Mouse (Mus musculus): ENCODE results near the gene Minos1. TPM values are rescaled to one million over a fixed set of nuclear protein-coding genes. Genes with fewer than 3 reads are reported as not detected.

Gene Minos1
- total RNA-seq (2021) = 100 to 1,000 TPM; 184 to 196 TPM
- long read RNA-seq, experiment 1, transcript Minos1-203 (4 exons, 2,549 nt) = major isoform, 121 of 145 reads
- long read RNA-seq, experiment 1, transcript Minos1-204 (4 exons, 476 nt) = minor isoform, 9 of 145 reads
- long read RNA-seq, experiment 1, partial matches to known transcripts = 1 of 145 reads
- long read RNA-seq, experiment 1, other reads (novel, unspliced or antisense) = 14 of 145 reads
- long read RNA-seq, experiment 2, transcript Minos1-204 (4 exons, 476 nt) = minor isoform, 11 of 182 reads
- long read RNA-seq, experiment 2, transcript Minos1-203 (4 exons, 2,549 nt) = major isoform, 150 of 182 reads
- long read RNA-seq, experiment 2, partial matches to known transcripts = 6 of 182 reads
- long read RNA-seq, experiment 2, other reads (novel, unspliced or antisense) = 14 of 182 reads

DNA sequence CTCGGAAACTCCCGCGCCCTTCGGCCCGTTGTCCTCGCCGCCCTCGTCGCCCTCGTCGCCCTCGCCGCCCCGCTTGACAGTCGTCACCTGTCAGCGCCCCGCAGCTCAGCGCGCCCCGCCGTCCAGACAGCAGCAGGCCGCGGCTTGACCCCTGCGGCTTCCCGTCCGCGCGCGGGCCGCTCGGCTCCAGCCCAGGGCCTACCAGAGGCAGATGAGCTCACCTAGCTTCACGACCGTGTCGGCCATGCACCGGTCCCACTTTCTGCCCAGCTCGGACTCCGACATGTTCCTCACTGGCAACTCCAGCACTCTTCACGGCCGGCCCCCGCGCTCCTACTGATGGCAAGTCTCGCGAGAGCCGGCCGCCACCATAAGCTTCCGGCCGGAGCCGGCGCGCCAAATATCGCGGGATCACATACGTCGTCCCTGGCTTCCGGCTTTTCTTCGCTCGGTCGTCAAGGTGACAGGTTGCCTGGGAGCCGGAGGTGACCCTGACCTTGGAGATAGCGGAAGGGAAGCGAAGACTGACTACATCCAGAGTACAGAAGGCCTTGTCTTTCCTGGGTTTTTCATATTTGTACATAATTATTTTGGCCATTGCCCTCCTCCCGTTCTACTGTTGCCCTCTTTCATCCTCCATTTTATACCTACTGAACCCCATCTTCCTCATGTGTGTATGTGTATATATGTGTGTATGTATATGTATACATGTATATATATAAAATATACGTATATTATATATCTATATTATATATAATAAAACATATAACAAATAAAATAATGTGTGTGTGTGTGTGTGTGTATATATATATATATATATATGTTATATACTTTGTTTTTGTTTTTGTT, at the start of gene Minos1:
Minos1 (minus strand) TSS at position 413 of the 849 bp plus-strand sequence.
- Histone ChIP-seq H3K27ac (peak within 1 kb of the TSS; percentile 99), H3K4me3 (peak within 1 kb of the TSS; percentile 91)
- DNase-seq (ENCODE audit: low spot score in 2 of 2) = peak; percentile 97
- no peak for TF ChIP-seq CTCF (conservative IDR thresholded peaks at IDR 0.05)

DNA sequence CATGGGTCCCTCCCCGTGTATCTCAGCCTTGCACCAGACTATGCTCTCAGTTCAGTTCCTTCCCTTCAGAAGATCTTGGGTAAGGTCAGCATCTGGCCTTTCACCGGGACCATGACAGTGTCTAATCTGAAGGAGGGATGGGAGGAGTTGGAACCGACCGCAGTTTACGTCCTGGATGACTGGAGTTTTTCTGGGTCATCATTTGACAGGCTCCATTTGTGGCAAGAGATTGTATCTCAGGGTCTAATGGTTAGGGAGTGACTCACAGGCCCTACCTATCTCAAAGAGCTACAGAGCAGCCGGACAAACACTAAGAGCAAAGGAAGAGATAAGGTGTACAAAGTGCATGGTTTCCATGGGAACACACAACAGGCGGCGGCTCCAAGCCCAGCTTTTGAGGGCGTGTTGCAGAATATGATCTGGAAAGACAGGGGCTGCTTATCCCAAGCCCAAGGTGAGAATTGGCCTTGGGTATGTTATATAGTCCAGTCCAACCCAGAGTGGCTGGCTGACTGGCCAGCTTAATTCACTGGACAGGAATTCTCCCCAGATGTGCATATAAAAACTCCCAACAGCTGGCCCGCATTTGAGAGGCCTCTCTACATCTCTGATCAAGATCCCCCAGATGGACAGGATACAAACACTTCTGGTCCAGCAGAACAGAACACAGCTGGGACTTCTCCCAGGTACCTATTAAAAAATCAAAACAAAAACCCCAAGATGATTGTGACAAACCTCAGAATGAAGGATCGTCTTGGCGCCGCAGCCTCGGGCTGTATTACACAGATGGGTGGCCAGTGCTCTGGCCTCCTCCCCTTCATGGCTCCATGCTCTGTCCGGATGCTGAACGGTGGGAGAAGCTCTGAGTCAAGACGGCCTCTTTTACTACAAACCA, 49.1 kb upstream of the Minos1 start:
- Histone ChIP-seq H3K4me3 (no peak overlapping the region), H3K27ac (no peak overlapping the region)
- DNase-seq (ENCODE audit: low spot score in 2 of 2) = no peak
- TF ChIP-seq CTCF (conservative IDR thresholded peaks at IDR 0.05) = no peak

DNA sequence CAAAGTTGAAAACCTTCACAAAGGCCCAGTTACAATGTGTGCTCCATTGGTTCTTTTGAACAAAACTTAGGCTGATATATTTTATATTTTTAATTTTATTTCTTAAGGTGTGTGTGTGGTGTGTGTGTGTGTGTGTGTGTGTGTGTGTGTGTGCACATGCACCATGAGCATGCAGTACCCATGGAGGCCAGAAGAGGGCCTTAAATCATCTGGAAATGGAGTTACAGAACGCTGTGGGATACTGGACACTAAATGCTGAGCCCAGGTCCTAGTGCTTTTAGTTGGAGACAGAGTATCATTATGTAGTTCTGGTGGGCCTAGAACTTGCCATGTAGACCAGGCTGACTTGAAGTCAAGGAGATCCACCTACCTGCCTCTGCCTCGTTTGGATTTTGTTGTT, 48.3 kb upstream of the Minos1 start:
- no peak for TF ChIP-seq CTCF (conservative IDR thresholded peaks at IDR 0.05)
- Histone ChIP-seq H3K27ac (no peak overlapping the region), H3K4me3 (no peak overlapping the region)
- no peak for DNase-seq (ENCODE audit: low spot score in 2 of 2)

DNA sequence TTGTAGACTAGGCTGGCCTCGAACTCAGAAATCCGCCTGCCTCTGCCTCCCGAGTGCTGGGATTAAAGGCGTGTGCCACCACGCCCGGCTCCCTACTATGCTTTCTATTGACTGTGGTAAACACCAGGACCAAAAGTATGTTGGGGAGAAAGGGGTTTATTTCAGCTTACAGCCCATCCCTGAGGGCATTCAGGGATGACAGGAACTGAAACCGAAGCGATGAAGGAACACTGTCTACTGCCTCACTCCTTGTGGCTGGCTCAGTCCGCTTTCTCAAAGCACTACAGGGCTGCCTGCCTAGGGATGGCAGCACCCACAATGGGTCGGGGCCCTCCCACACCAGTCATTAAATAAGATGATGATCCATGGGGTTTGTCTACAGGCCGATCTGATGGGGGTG, 47.5 kb upstream of the Minos1 start:
- no peak for DNase-seq (ENCODE audit: low spot score in 2 of 2)
- TF ChIP-seq CTCF (conservative IDR thresholded peaks at IDR 0.05) = no peak
- H3K4me3 ChIP-seq = no peak overlapping the region
- H3K27ac ChIP-seq = no peak overlapping the region

DNA sequence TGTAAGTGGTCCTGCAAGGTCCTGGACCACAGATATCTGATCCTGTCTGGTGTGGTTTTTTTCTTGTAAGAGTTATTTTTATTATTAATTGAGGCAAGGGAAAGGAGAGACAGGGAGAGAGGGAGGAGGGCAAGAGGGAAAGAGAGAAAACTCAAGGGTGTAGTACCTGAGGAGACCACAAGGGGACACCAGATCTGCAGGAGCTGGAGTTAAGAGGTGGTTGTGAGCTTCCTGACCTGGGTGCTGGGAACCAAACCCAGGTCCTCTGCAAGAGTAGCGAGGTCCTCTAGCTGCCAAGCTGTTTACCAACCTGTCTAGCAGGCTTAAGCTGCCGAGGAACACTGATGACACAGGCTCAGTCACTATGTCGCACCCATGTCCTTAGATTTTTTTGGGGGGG, 47.0 kb upstream of the Minos1 start:
- TF ChIP-seq CTCF (conservative IDR thresholded peaks at IDR 0.05) = peak; percentile 71
- no peak for DNase-seq (ENCODE audit: low spot score in 2 of 2)
- Histone ChIP-seq H3K27ac (no peak overlapping the region), H3K4me3 (no peak overlapping the region)

DNA sequence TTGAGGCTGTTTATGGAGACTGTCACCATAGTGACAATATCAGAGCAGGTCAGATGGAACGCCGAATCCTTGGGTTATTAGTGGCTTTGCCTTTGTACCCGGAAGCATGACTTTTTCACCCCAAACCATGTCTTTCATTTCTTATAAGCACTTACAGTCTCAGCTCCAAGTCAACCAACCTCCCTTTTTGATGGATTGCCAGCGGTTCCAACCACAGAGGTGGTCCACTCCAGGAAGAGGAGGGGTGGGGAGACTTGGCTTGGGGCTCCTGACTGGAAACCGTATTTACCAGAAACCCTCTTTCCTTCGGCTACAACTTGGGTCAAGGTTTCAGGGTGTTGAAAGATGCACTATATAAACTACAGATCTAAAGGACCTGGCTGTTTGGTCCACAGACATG, 45.1 kb upstream of the Minos1 start:
- peak overlapping the region; percentile 28; the same call in 1 of the 2 replicates for H3K27ac ChIP-seq
- DNase-seq (ENCODE audit: low spot score in 2 of 2) = no peak

DNA sequence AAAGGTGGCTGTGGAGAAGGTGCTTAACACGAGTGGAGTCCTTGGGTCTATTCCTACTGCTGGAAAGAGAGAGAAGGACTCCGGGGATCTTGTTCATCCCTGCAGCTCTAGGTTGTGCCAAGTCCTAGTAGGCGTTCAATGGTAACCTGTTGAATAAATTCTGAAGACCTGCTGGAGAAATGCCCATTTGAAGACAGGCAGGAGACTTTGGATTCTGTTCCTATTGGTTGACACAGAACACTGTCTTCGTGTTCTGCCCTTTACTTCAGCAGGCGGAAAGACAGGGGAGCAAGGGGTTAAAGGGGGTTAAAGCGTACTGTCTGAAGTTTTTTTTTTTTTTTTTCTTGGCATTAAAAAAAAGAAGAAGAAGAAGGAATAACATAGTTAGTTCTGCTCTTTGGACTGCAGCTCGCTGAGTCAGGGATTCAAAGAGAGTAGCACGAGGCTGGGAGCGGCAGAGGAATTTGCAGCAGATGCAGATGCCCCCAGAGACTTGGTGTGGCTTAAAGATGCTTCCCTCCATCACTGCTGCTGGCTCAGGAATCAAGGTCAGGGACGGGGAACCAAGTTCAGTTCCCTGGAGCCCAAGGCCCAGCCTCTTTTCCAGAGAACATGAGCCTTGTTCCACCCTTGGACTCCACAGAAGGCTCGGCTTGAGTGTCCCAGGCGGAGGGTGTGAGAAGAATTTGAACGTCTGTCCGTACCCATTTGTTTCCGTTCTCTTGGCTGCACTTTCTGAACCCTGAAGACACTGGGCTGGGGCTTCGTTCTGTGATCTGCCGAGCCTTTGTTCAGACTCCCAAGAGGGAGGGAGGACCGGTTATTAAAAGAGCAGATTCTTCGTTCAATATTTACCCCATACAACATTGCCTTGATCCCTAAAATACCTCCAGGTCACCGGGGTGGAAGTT, 44.4 kb upstream of the Minos1 start:
- H3K4me3 ChIP-seq = no peak overlapping the region; the same call in 1 of the 2 replicates
- peak overlapping the region; percentile 28; the same call in 1 of the 2 replicates for H3K27ac ChIP-seq
- no peak for DNase-seq (ENCODE audit: low spot score in 2 of 2)
- no peak for TF ChIP-seq CTCF (conservative IDR thresholded peaks at IDR 0.05)

More for the DNA sequence above, 45.1 kb upstream of the Minos1 start:
- TF ChIP-seq CTCF (conservative IDR thresholded peaks at IDR 0.05) = no peak
- H3K4me3 ChIP-seq = no peak overlapping the region

DNA sequence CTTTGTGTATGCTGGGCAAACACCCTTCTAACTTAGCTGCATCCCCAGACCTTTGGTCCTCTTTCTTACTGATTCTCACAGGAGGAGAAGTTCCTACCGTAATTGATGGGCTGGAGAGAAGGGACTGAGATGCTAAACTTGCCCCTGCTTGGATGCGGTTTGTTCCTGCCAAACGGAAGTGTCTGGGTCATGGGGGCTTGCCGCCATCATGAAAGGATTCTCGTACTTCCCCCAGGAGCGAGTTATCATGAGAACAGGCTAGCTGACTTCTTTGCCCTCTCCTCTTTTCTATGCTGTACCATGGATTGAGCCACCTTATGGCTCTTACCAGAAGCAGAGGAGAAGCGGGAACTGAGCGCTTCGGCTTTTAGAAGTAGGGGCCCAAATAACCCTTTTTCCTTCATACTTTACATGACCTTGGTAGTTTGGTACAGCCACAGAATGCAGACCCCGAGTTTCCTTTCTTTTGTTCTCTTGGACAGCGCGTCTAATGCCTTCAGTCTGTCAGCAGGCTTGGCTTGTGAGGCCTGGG, 38.9 kb upstream of the Minos1 start:
- Histone ChIP-seq H3K27ac (no peak overlapping the region), H3K4me3 (no peak overlapping the region)
- no peak for DNase-seq (ENCODE audit: low spot score in 2 of 2)
- no peak for TF ChIP-seq CTCF (conservative IDR thresholded peaks at IDR 0.05)

DNA sequence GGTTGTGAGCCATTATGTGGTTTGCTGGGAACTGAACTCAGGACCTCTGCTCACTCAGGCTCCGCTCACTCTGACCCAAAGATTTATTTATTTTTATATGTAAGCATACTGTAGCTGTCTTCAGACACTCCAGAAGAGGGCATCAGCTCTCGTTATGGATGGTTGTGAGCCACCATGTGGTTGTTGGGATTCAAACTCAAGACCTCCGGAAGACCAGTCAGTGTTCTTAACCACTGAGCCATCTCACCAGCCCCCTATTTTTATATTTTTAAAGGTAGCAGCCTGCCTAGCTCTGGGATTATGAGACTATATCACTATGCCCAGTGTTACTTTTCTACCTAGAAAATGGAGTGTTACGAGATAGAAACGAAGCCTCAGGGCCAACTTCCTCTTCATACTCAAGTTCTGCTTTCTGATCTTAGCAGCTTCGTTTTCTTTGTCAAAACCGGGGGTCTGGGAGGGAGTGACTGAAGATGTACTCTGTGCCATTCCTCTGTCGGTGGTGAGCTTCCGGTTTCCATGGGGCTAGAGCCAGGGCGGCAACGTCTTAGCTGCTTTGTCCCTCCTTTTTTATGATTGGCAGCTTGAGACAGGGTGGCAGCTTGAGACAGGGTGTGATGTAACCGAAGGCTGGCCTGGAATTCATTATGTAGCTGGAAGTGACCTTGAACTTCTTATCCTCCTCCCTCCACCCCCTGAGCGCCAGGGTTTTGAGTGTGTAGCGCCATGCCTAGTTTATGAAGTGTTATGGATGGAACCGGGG, 38.3 kb upstream of the Minos1 start:
- peak; percentile 32 for TF ChIP-seq CTCF (conservative IDR thresholded peaks at IDR 0.05)
- DNase-seq (ENCODE audit: low spot score in 2 of 2) = no peak
- Histone ChIP-seq H3K27ac (no peak overlapping the region), H3K4me3 (no peak overlapping the region)

DNA sequence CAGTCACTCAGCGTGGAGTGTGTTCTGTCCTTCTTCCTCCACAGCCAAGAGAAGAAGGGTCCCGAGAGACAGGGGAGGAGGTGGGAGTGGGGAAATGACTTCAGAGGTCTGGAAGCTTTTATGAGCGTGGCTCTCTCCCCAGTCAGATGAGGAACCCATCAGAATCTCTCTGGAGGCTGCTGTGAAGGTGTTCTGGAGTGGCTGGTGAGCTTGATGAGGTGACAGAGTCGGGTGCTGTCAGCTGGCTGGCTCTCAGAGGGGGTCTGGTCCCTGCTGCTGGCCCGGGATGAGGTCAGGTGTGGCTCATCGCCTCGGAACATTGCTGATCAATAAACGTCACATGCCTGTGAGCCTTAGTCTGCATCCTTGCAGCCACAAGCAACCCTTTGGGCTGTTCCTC, 36.2 kb upstream of the Minos1 start:
- no peak for DNase-seq (ENCODE audit: low spot score in 2 of 2)

DNA sequence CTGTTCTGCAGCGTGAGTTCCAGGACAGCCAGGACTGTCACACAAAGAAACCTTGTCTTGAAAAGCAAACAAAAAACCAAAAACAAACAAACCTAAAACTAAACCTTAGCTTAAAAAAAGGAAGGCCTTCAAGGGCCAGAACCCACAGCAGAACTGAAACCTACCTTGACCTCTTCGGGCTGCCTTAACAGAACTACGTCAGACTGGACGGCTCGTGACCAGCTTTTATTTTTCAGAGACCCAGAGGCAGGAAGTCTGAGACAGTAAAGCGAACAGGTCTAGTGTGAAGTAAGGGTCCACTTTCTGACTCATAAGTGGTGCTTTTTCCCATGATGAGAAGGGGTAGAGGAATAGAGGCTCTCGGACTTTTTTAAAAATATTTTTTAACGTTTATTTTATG, 35.3 kb upstream of the Minos1 start:
- no peak for DNase-seq (ENCODE audit: low spot score in 2 of 2)
- Histone ChIP-seq H3K27ac (no peak overlapping the region), H3K4me3 (no peak overlapping the region)
- no peak for TF ChIP-seq CTCF (conservative IDR thresholded peaks at IDR 0.05)

More for the DNA sequence above, 36.2 kb upstream of the Minos1 start:
- TF ChIP-seq CTCF (conservative IDR thresholded peaks at IDR 0.05) = no peak
- Histone ChIP-seq H3K27ac (no peak overlapping the region), H3K4me3 (no peak overlapping the region)

Data from layer of hippocampus, adult 2 months (tissue).